Mouse (Mus musculus) C2C12 (cell line): Measurements from ENCODE around the gene Myom1.

Source experiments
- CEBPB ChIP-seq: IDR thresholded peaks from one replicate; pipeline ENCODE4 v1.6.1; 2011; ENCODE audit warnings: low read depth, mild to moderate bottlenecking, control low read depth, moderate library complexity
- CTCF ChIP-seq: IDR thresholded peaks from one replicate; pipeline ENCODE4 v1.5.1; 2011; ENCODE audit not compliant: control insufficient read depth, insufficient read depth, insufficient read length
- MYOG ChIP-seq: IDR thresholded peaks from one replicate; pipeline ENCODE4 v1.6.1; 2011; ENCODE audit not compliant: control insufficient read depth, insufficient read length; ENCODE audit errors: extremely low read depth

- TF ChIP-seq CTCF (no peak), CEBPB (no peak), MYOG (no peak)
Observed at GRCm38 (mm10) chr17:71037188-71037587, 34.8 kb downstream of the Myom1 start.
